Mouse (Mus musculus): ENCODE measurements around the gene Lrba. TPM values are rescaled to one million over a fixed set of nuclear protein-coding genes. Genes with fewer than 3 reads are reported as not detected.

The Lrba gene
- polyA plus RNA-seq (2014; fragmentation: Illumina TruSeq; extraction: RNeasy Lipid Tissue Mini Kit (QIAGEN cat#74804); ENCODE audit: low read depth, low replicate concordance): 13.4 TPM

DNA sequence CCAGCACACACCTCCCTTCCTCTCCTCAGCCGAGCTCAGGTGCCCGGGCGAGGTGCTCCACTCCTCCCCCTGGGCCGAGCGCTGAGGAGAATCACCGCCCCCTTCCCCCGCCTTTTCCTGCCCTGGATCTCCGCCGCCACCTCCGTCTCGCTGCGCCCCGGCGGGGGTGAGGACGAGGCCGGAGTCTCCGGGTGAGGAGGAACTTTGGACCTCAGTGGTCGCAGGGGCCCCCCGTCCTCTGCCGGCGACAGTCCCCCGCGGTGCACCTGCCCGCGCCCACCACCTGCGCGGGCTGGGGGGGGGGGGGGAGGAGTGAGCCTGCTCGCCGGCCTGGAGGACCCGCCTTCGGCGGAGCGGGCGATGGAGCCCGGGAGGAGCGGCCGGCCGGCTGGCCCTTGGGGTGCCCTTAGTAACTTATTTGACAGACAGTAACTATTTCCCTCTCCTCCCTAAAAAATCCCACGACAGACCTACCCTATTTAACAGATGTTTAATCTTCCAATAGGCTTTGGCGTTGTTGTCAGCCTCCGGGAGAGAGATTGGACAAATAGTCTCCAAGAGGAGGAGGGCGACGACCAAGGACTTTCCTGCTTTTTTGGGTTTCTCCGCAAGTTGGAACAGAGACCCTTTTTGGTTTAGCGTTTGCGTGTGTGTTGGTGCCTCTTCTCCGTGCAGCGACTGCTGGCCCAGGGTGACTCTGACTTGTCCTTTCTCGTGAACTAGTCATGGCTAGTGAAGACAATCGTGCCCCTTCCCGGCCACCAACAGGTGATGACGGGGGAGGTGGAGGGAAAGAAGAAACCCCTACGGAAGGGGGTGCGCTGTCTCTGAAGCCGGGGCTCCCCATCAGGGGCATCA, at the start of gene Lrba:
Gene Lrba, plus strand, starts transcription at position 117 of the 858 bp plus-strand sequence.

GRCm38 (mm10) chr3:86548091-86549015, 323.9 kb downstream of the Lrba start, which contains the start of gene Mab21l2:
TSS of gene Mab21l2 (minus strand) at chr3:86548629.

Other genes starting within 250 kb of the Lrba start
- gene Prss48, start 222.2 kb upstream of the Lrba start, polyA plus RNA-seq (2014; fragmentation: Illumina TruSeq; extraction: RNeasy Lipid Tissue Mini Kit (QIAGEN cat#74804); ENCODE audit: low read depth, low replicate concordance): 3.6 TPM
- 263 TPM for gene Rps3a1, start 82.0 kb upstream of the Lrba start, polyA plus RNA-seq (2014; fragmentation: Illumina TruSeq; extraction: RNeasy Lipid Tissue Mini Kit (QIAGEN cat#74804); ENCODE audit: low read depth, low replicate concordance)